Mouse (Mus musculus) intestine, postnatal 0 days (tissue): Measurements from ENCODE around the gene Cdk2ap2. TPM values are rescaled to one million over a fixed set of nuclear protein-coding genes. Genes with fewer than 3 reads are reported as not detected.

Experiments
- ATAC-seq: fragments of 200-750 bp; cut with Nextera tagmentation; 2 replicates; pipeline ENCODE4 v1.8.0; 2017; ENCODE audit warnings: mild to moderate bottlenecking, moderate TSS enrichment, moderate library complexity
- H3K27ac ChIP-seq: fragments of 300-500 bp; sonication (generic); 2 replicates; pipeline ENCODE4 v1.5.1; 2014; ENCODE audit warnings: mild to moderate bottlenecking, low read depth, low read length, moderate library complexity
- H3K27me3 ChIP-seq: fragments of 300-500 bp; sonication (generic); replicated peaks from 2 replicates; pipeline ENCODE4 v1.6.1; 2014; ENCODE audit warnings: low read length, mixed read lengths; ENCODE audit not compliant: control insufficient read depth, insufficient read depth
- H3K36me3 ChIP-seq: fragments of 300-500 bp; sonication (generic); 2 replicates; pipeline ENCODE4 v1.6.1; 2014; ENCODE audit warnings: mild to moderate bottlenecking, moderate library complexity; ENCODE audit not compliant: control insufficient read depth, insufficient read depth
- H3K4me1 ChIP-seq: fragments of 300-500 bp; sonication (generic); replicated peaks from 2 replicates; pipeline ENCODE4 v1.6.1; 2014; ENCODE audit warnings: antibody characterized with exemption, low read length, mixed read lengths; ENCODE audit not compliant: control insufficient read depth, insufficient read depth
- H3K4me2 ChIP-seq: fragments of 300-500 bp; sonication (generic); replicated peaks from 2 replicates; pipeline ENCODE4 v1.6.1; 2014; ENCODE audit warnings: low read depth, mild to moderate bottlenecking, moderate library complexity
- H3K4me3 ChIP-seq: fragments of 300-500 bp; sonication (generic); 2 replicates; pipeline ENCODE4 v1.5.1; 2014; ENCODE audit warnings: low read depth, low read length
- H3K9ac ChIP-seq: fragments of 300-500 bp; sonication (generic); 2 replicates; pipeline ENCODE4 v1.6.1; 2014; ENCODE audit warnings: mild to moderate bottlenecking, low read depth, low read length
- H3K9me3 ChIP-seq: fragments of 300-500 bp; sonication (generic); 2 replicates; pipeline ENCODE4 v1.6.1; 2016; ENCODE audit warnings: mixed run types; ENCODE audit not compliant: control insufficient read depth
- CTCF ChIP-seq: sonication (generic); IDR thresholded peaks from 2 replicates; pipeline ENCODE4 v1.5.1; 2016; ENCODE audit warnings: low read depth, mild to moderate bottlenecking, control low read depth, antibody characterized with exemption, moderate library complexity
- WGBS: fragments of 180-500 bp; shearing (Covaris S2); extraction: QIAGEN DNeasy Blood & Tissue Kit; methylation state at CpG from one replicate; pipeline ENCODE4 v1.1.7; 2014; 5-methylcytosine and 5-hydroxymethylcytosine counted together
- polyA plus RNA-seq: library from polyadenylated mRNA; unstranded; fragments of >200 nt; fragmentation: Nextera tagmentation; extraction: Ambion mirVana; gene quantifications from 2 replicates; pipeline ENCODE4 v1.2.1, GENCODE M21; 2015

The Cdk2ap2 gene
- polyA plus RNA-seq, 1 experiment from 2014 or later: 108 TPM

DNA sequence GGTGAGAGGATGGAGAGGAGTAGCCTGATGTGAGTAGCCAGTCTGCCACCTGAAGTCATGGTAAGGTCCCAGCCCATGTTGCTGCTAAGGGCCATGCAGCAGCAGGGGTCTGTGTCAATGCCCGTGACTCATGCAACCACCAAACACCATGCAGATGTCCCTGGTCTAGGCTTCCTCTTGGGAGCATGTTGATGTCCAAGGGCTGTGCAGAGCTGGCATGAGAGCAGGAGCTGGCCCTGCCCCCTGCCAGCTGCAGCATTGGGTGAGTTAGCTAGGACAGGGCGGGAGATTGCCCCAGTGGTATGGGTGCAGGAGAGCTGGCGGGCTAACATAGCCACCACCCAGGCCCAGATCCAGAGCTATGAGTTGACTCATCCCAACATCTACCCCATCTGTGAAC, 6.5 kb upstream of the Cdk2ap2 start:
- WGBS: 74% methylated on average over 3 of the region's 3 CpGs
- H3K27ac ChIP-seq: no peak overlapping the region
- H3K4me3 ChIP-seq: no peak overlapping the region
- no peaks in the 10 kb centered on the region for H3K36me3 ChIP-seq
- TF ChIP-seq CTCF: no peak
- H3K4me2 ChIP-seq: no peak overlapping the region
- no peak overlapping the region for H3K9ac ChIP-seq
- no peaks in the 10 kb centered on the region for H3K4me1 ChIP-seq
- no peaks in the 10 kb centered on the region for H3K9me3 ChIP-seq
- no peaks in the 10 kb centered on the region for H3K27me3 ChIP-seq
- no peak for ATAC-seq

DNA sequence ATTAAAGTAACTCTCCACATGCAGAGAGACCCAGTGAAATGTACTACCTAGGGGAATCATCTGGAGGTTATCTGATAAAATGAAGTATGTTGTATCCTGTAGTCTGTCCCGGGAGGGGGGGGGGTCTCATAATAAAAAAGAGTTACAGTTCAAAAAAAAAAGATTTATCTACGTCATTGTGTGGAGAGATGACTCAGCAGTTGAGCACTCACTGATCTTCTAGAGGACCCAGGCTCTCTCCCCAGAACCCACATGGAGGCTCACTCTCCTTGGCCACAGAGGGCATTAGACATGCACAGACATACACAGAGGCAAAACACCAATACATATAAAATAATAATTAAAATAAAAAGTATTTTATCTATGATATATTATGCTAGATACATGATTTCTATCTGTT, 5.6 kb upstream of the Cdk2ap2 start:
- Histone ChIP-seq H3K27ac (no peak overlapping the region), H3K4me1 (peaks cover under 1% of the 10 kb centered on the region; the same call in 1 of the 2 replicates), H3K36me3 (no peaks in the 10 kb centered on the region), H3K9ac (no peak overlapping the region), H3K9me3 (no peaks in the 10 kb centered on the region), H3K27me3 (no peaks in the 10 kb centered on the region), H3K4me2 (no peak overlapping the region), H3K4me3 (no peak overlapping the region)
- ATAC-seq: no peak
- 50% methylated on average over 2 of the region's 2 CpGs for WGBS
- no peak for TF ChIP-seq CTCF

DNA sequence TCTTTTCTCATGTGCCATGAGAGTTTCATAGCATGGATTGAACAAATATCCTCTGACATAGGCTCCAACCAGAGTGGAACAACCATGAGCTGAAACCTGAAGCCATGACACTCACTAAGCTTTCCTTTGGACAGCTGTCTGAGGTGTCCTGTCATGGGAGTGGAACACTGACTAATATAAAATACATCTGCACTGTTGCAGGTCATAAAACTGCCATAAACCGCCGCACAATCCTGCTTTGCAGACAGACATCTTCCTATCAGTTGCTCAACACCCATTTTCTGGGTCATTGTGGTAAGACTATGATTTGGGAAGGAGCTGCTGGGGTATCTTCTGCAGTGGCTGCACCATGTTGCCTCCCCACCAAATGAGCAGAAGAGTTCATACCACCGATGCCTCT, 4.2 kb upstream of the Cdk2ap2 start:
- Histone ChIP-seq H3K4me1 (peaks cover 3% of the 10 kb centered on the region; the same call in 1 of the 2 replicates), H3K27ac (no peak overlapping the region), H3K9ac (no peak overlapping the region), H3K27me3 (no peaks in the 10 kb centered on the region), H3K4me2 (no peak overlapping the region), H3K4me3 (no peak overlapping the region), H3K36me3 (no peaks in the 10 kb centered on the region), H3K9me3 (no peaks in the 10 kb centered on the region)
- no peak for ATAC-seq
- TF ChIP-seq CTCF: no peak
- 48% methylated on average over 3 of the region's 3 CpGs for WGBS

DNA sequence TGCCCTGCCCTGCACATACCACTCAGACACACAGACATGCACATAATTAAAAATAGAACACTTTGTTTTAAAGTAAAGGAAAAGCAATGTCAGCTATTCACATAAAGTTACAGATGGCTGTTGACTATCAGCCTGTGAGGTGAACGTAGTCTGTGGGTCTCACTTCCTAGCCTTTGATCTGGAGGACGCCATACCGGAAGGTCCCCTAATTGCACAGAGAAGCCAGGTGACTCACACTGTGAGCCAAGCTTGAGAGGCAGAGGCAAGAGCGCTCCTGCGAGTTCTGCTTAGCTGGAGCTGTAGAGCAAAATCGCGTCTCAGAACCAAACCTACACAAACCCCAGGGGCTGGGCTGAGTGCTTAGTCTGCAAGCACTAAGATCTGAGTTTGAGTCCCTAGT, 3.2 kb upstream of the Cdk2ap2 start:
- Histone ChIP-seq H3K4me2 (no peak overlapping the region), H3K9ac (no peak overlapping the region), H3K4me3 (no peak overlapping the region), H3K27me3 (no peaks in the 10 kb centered on the region), H3K27ac (no peak overlapping the region), H3K4me1 (peaks cover 3% of the 10 kb centered on the region; the same call in 1 of the 2 replicates), H3K36me3 (no peaks in the 10 kb centered on the region; the same call in 1 of the 2 replicates), H3K9me3 (no peaks in the 10 kb centered on the region)
- 49% methylated on average over 7 of the region's 7 CpGs for WGBS
- TF ChIP-seq CTCF: no peak
- ATAC-seq: no peak

DNA sequence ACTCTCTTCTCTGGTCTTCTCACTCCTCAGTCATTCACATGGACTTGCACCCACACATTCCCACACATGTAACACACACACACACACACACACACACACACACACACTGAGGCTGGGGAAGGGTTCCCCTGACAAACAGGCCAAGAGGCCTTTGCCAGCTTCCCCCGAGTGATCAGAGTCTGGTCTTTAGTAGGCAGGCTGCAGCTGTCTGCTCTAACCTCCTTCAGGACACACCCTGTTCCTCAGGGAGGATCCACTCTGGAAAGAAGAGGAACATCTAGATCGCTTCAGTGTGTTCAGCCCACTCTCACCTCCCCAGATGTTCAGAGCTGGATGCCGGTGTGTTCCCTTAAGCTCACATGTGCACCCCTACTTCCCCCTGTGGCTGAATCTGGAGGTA, 2.6 kb upstream of the Cdk2ap2 start:
- peaks cover 3% of the 10 kb centered on the region; the same call in 1 of the 2 replicates for H3K4me1 ChIP-seq
- no peaks in the 10 kb centered on the region; the same call in 1 of the 2 replicates for H3K36me3 ChIP-seq
- no peaks in the 10 kb centered on the region for H3K9me3 ChIP-seq
- no peaks in the 10 kb centered on the region for H3K27me3 ChIP-seq
- no peak overlapping the region for H3K9ac ChIP-seq
- 55% methylated on average over 3 of the region's 3 CpGs for WGBS
- no peak overlapping the region for H3K27ac ChIP-seq
- no peak overlapping the region for H3K4me2 ChIP-seq
- no peak for TF ChIP-seq CTCF
- H3K4me3 ChIP-seq: no peak overlapping the region
- no peak for ATAC-seq

DNA sequence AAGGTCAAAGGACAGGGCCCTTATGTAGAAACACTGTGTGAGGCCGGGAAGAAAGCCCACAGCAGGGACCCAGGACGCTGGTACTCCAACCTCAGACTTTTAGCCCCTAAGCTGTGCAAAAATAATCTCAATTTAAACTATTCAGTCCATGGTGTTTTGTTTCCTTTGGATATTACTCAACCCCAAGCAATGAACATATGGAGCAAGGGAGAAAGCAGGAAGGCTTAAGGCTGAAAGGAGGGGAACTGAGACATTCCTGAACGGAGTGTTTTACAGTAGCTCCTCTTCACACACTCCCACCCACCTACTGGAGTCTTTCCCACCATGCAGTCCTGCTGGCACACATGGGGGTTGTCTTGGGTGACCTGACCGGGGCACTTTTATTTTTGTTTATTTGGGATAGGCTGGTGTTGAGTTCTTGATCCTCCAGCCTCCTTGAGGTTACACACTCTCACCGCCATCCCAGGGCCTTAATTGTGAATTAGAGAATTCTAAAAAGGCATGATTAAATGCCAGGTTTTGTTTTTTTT, 2.1 kb upstream of the Cdk2ap2 start:
- Histone ChIP-seq H3K36me3 (no peaks in the 10 kb centered on the region; the same call in 1 of the 2 replicates), H3K4me2 (no peak overlapping the region), H3K4me3 (no peak overlapping the region), H3K9ac (no peak overlapping the region), H3K4me1 (peaks cover 3% of the 10 kb centered on the region; the same call in 1 of the 2 replicates), H3K27ac (no peak overlapping the region), H3K27me3 (no peaks in the 10 kb centered on the region), H3K9me3 (no peaks in the 10 kb centered on the region)
- no peak for TF ChIP-seq CTCF
- 62% methylated on average over 5 of the region's 5 CpGs for whole genome bisulfite sequencing
- no peak for ATAC-seq
